Comparison of ENCODE assay signal across 19 mouse cellular contexts in genomic region chr15:85590831-85591230, GRCm38 (mm10). TPM values are rescaled to one million over a fixed set of nuclear protein-coding genes. Genes with fewer than 3 reads are reported as not detected.
"Had no signal": no experiment of that assay in that cellular context is flagged by ENCODE, and none has a peak within 500 bp of the region (broad histone marks: within the 10 kb centered on the region; RNA-seq: fewer than 3 reads in every experiment).

No protein-coding gene starts in this region.

- H3K27ac ChIP-seq: kidney, postnatal 0 days; liver, embryonic 14.5 days; midbrain, embryonic 10.5 days; midbrain, embryonic 13.5 days; neural tube, embryonic 13.5 days; stomach, embryonic 15.5 days had no signal

- H3K4me3 ChIP-seq: megakaryocyte, embryonic 14.5 days; midbrain, embryonic 10.5 days; midbrain, embryonic 13.5 days; myocyte; neural tube, embryonic 13.5 days; stomach, embryonic 15.5 days had no signal

- H3K27me3 ChIP-seq: midbrain, embryonic 13.5 days; neural tube, embryonic 13.5 days; stomach, embryonic 15.5 days had no signal

- H3K4me1 ChIP-seq: midbrain, embryonic 10.5 days; midbrain, embryonic 13.5 days; neural tube, embryonic 13.5 days; stomach, embryonic 15.5 days had no signal

- H3K9me3 ChIP-seq: midbrain, embryonic 13.5 days; neural tube, embryonic 13.5 days; stomach, embryonic 15.5 days had no signal

- H3K36me3 ChIP-seq: midbrain, embryonic 10.5 days; midbrain, embryonic 13.5 days; neural tube, embryonic 13.5 days; stomach, embryonic 15.5 days had no signal

- H3K9ac ChIP-seq: liver, embryonic 14.5 days; liver, postnatal 0 days; midbrain, embryonic 13.5 days; neural tube, embryonic 13.5 days; stomach, embryonic 15.5 days had no signal

- DNase-seq: kidney, adult 2 months; kidney, postnatal 25 days; liver, postnatal 0 days; retina, postnatal 1 day; right cerebral cortex, postnatal 25 days; spleen, adult 18-20 months; thymus, adult 18-20 months; thymus, postnatal 36 days had no signal

- H3K4me2 ChIP-seq: midbrain, embryonic 13.5 days; neural tube, embryonic 13.5 days; stomach, embryonic 15.5 days had no signal

- ATAC-seq: liver, postnatal 0 days; midbrain, embryonic 13.5 days; midbrain, embryonic 16.5 days had no signal

RNA-seq across cellular contexts. Expression of gene Wnt7b, which starts 8.6 kb away (rescaled TPM):
- total RNA-seq: monocyte, adult 5-6 weeks; neutrophil, adult 5-6 weeks had no signal
